Mouse (Mus musculus) ES-Bruce4 (cell line): ENCODE measurements around the gene Fmn2. TPM values are rescaled to one million over a fixed set of nuclear protein-coding genes. Genes with fewer than 3 reads are reported as not detected.

Source experiments
- H3K27ac ChIP-seq: 2 replicates; pipeline ENCODE4 v1.5.1; 2012; ENCODE audit warnings: low read length, inconsistent platforms; ENCODE audit not compliant: insufficient read depth
- H3K27me3 ChIP-seq: 2 replicates; pipeline ENCODE4 v1.6.1; 2012; ENCODE audit warnings: mild to moderate bottlenecking, low read length, inconsistent platforms; ENCODE audit not compliant: control insufficient read depth, poor library complexity, insufficient read depth, severe bottlenecking
- H3K36me3 ChIP-seq: 2 replicates; pipeline ENCODE4 v1.6.1; 2012; ENCODE audit warnings: inconsistent platforms, mild to moderate bottlenecking, low read length, moderate library complexity; ENCODE audit not compliant: control insufficient read depth, poor library complexity, insufficient read depth, severe bottlenecking
- H3K4me1 ChIP-seq: one replicate; pipeline ENCODE4 v1.8.1; 2011; ENCODE audit warnings: low read length; ENCODE audit not compliant: control insufficient read depth, insufficient read depth
- H3K4me3 ChIP-seq: 2 replicates; pipeline ENCODE4 v1.5.1; 2011; ENCODE audit warnings: low read depth, mild to moderate bottlenecking, low read length
- H3K9ac ChIP-seq: 2 replicates; pipeline ENCODE4 v1.6.1; 2012; ENCODE audit warnings: low read depth, mild to moderate bottlenecking, inconsistent platforms; ENCODE audit not compliant: poor library complexity, severe bottlenecking
- H3K9me3 ChIP-seq: replicated peaks from 2 replicates; pipeline ENCODE4 v1.6.1; 2012; ENCODE audit warnings: mild to moderate bottlenecking, low read length, inconsistent platforms; ENCODE audit not compliant: control insufficient read depth, poor library complexity, insufficient read depth, severe bottlenecking
- CTCF ChIP-seq: IDR thresholded peaks from one replicate; pipeline ENCODE4 v1.8.1; 2011; ENCODE audit warnings: low read depth, low read length
- EP300 ChIP-seq: IDR thresholded peaks from 2 replicates; pipeline ENCODE4 v1.6.1; 2011; ENCODE audit warnings: low read depth, low read length; ENCODE audit not compliant: insufficient read depth
- POLR2A ChIP-seq: IDR thresholded peaks from one replicate; pipeline ENCODE4 v1.8.1; 2011; ENCODE audit warnings: low read length; ENCODE audit not compliant: insufficient read depth
- polyA plus RNA-seq: library from polyadenylated mRNA; stranded (reverse); fragments of >200 nt; gene quantifications from 2 replicates; pipeline ENCODE4 v1.2.4, GENCODE M21; 2011; ENCODE audit warnings: low read depth; ENCODE audit not compliant: missing spikeins, insufficient read depth, insufficient read length

Fmn2 gene
- polyA plus RNA-seq, 1 experiment = 4.0 TPM

DNA sequence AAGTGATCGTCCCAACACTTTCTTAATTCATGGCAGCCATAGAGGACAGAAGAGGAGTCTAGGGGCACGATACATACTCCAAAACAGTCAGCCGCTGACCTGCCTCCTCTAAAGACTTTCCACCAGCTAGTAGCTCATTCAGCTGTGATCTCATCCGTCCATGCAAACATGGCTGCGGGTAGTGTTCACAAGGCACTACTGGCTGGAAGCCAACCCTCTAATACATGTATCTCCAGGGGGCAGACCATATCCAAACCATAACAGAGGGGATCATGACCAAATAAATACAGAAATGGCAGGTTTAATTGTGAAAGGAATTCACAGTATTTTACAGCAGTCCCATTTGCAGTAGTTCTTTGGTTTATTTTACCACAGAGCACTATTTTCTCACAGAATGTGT is 200.2 kb downstream of the Fmn2 start:
- Histone ChIP-seq H3K27ac (no peak overlapping the region), H3K4me3 (no peak overlapping the region), H3K36me3 (no peaks in the 10 kb centered on the region), H3K9me3 (no peaks in the 10 kb centered on the region), H3K9ac (no peak overlapping the region), H3K27me3 (no peaks in the 10 kb centered on the region), H3K4me1 (no peaks in the 10 kb centered on the region)
- TF ChIP-seq POLR2A = no peak
- TF ChIP-seq CTCF = no peak
- no peak for TF ChIP-seq EP300

DNA sequence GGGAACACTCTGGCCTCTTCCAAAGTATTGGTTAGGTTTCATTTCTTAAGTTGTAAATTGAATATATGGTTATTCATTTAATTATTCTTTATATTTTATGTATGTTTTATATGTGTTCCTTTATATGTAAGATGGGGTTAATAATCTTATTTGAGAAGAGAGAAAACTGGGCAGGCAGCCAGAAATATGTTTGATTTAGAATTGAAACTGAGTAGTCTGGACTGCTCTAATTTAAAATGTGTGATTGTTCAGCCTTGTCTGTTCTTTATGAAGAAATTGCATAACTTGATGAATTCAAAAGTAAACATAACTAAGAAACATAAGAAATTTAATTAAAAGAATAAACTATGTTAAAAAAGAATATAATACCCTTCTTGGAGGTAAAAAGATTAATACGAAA is 202.3 kb downstream of the Fmn2 start:
- Histone ChIP-seq H3K4me3 (no peak overlapping the region), H3K9me3 (no peaks in the 10 kb centered on the region), H3K9ac (no peak overlapping the region), H3K4me1 (no peaks in the 10 kb centered on the region), H3K27ac (no peak overlapping the region), H3K36me3 (no peaks in the 10 kb centered on the region), H3K27me3 (no peaks in the 10 kb centered on the region)
- no peak for TF ChIP-seq CTCF
- no peak for TF ChIP-seq EP300
- TF ChIP-seq POLR2A = no peak

DNA sequence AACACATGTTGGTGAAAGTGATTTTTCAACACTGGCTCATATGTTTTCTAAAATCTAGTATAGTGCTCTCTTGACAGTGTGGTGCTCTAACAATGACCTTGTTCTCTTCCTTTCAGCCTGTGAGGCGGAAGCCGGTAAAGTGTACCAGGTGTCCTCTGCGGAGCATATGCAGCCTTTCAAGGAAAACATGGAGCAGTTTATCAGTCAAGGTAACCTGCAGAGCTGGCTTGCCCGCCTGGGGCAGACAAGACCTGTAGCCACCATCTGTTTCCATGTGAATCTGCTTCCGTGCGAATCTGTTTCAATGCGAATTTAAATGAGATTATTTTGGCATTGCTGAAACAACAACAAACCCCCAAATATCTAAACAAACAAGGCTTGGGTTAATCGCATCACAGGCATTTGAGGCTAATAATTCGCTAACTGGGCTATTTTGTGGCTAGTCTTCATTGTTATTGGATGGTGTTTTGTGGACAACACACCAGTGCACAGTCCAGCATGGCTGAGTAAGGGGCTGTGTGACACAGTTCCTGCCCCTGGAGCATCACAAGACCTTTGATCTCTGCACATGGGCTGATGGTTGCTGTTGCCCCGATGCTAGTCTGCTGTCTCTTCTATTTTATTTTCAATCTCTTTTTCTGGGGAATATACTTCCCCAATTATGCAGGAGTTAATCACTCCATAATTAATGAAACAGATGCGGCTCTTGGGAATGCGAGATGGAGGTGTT is 218.3 kb downstream of the Fmn2 start:
- no peaks in the 10 kb centered on the region for H3K27me3 ChIP-seq
- TF ChIP-seq POLR2A (no peak), CTCF (no peak), EP300 (no peak)
- H3K36me3 ChIP-seq = no peaks in the 10 kb centered on the region
- 0 out of 2 replicates have a peak, but pooled peaks cover 3% of the 10 kb centered on the region for H3K9me3 ChIP-seq
- no peak overlapping the region for H3K9ac ChIP-seq
- H3K4me3 ChIP-seq = no peak overlapping the region
- H3K27ac ChIP-seq = no peak overlapping the region
- H3K4me1 ChIP-seq = no peaks in the 10 kb centered on the region

DNA sequence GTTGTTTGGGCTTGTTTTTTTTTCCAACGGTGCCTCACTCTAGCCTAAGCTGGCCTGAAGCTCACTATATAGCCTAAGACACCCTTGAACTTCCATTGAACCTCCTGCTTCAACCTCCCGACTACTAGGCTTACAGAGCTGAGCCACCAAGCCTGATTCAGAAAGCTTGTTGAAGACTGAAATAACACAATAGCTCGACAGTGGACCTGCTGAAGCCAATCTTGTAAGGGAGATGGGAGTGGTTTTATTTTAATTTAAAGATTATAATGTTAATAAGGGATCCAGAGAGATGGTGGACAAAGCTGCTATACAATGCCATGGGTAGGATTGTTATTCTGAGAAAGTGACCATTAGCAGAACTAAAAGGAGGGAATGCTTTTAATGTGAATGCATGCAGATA is 227.1 kb downstream of the Fmn2 start:
- no peaks in the 10 kb centered on the region for H3K27me3 ChIP-seq
- no peaks in the 10 kb centered on the region for H3K4me1 ChIP-seq
- no peaks in the 10 kb centered on the region for H3K36me3 ChIP-seq
- no peak overlapping the region for H3K9ac ChIP-seq
- H3K27ac ChIP-seq = no peak overlapping the region
- no peak for TF ChIP-seq CTCF
- no peak overlapping the region for H3K4me3 ChIP-seq
- no peaks in the 10 kb centered on the region for H3K9me3 ChIP-seq

DNA sequence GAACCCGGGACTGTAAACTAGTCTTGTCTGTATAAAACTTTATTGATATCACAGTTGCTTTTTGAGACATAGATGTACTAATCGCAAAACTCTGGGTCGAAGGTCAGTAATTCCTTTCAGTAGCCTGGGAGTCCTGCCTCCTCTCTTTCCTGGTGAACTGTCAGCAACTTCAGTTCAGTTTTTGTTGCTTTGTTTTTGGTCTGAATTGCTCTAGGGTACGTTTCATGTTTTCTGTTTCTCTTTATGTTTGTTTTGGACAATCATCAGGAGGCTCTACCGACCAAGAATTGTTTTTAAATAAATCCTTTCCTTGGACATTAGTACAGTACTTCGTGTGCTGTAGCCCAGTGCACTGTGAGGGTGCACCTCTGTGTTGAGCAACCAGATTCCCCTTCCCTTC is 231.1 kb downstream of the Fmn2 start:
- no peak overlapping the region for H3K9ac ChIP-seq
- H3K27ac ChIP-seq = no peak overlapping the region
- H3K4me1 ChIP-seq = no peaks in the 10 kb centered on the region
- H3K36me3 ChIP-seq = no peaks in the 10 kb centered on the region
- H3K4me3 ChIP-seq = no peak overlapping the region
- no peak for TF ChIP-seq EP300
- TF ChIP-seq POLR2A = no peak
- no peak for TF ChIP-seq CTCF
- no peaks in the 10 kb centered on the region for H3K9me3 ChIP-seq
- H3K27me3 ChIP-seq = no peaks in the 10 kb centered on the region

DNA sequence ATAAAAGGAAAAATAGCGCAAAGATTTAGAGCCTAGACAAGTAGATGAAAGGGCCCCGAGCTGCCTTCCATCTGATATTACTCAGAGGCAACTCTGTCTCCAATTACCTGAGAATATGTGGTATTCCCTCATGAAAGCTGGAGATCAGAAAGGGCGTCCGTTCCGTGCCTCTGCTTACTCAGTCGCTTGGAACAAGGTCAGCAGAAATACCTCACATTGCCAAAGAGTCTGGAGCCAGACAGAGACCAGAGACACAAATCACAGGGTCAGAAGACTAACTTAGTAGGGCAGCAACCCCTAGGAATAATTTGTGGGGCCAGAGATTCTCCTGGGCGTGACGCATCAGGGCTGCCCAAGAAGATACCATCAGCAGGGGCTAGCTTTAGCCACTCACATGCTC is 237.3 kb downstream of the Fmn2 start:
- no peaks in the 10 kb centered on the region for H3K4me1 ChIP-seq
- no peak overlapping the region for H3K4me3 ChIP-seq
- no peak overlapping the region for H3K9ac ChIP-seq
- no peaks in the 10 kb centered on the region for H3K9me3 ChIP-seq
- no peaks in the 10 kb centered on the region for H3K27me3 ChIP-seq
- TF ChIP-seq EP300 = no peak
- TF ChIP-seq POLR2A = no peak
- TF ChIP-seq CTCF = no peak
- H3K36me3 ChIP-seq = no peaks in the 10 kb centered on the region
- no peak overlapping the region for H3K27ac ChIP-seq
